Mouse (Mus musculus): ENCODE measurements around the gene Sh2d2a. TPM values are rescaled to one million over a fixed set of nuclear protein-coding genes. Genes with fewer than 3 reads are reported as not detected.
"Not testable (repeated sequence)": the region's sequence is repeated elsewhere in the genome, so short reads cannot be mapped to it uniquely, and the experiment has no call there.

Sh2d2a gene
- total and polyA plus RNA-seq, 3 experiments, result not detected

DNA sequence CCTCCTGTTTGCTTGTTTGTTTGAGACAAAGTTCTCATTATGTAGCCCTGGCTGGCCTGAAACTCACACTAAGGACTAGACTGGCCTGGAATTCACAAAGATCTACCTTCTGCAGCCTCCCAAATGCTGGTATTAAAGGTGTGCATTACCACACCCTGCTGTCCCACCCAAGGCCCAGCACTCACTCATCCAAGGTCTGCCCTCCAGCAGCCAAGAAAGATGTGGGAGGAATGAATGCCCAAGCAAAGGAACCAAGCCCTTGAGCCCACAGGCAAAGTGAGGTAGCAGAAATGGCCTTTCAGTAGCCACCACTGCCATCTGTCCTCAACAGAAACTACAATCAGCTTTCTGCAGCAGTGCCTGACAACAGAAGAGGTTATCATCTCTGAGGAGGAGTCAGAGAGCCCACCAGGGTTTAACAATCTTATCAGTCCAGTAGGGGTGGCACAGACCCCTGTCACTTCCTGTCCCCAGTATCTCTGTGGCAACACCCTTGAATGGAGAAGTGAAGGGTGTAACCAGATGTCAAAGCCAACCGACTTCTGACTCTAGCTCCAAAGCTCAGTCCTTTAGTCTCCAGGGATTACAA, 54.6 kb downstream of the Sh2d2a start (continued):
- no peak for TF ChIP-seq E2F4 (IDR thresholded peaks at IDR 0.05; ENCODE audit: borderline replicate concordance, low read depth, low read length)
- no peak for TF ChIP-seq MEF2A (IDR thresholded peaks at IDR 0.05; ENCODE audit: extremely low read depth, insufficient replicate concordance, low read depth, low read length, poor library complexity, severe bottlenecking)
- 0 out of 2 replicates have a peak, but pooled peaks have one; percentile 10 for TF ChIP-seq BHLHE40 (IDR thresholded peaks at IDR 0.05; ENCODE audit: borderline replicate concordance, low read depth, low read length)
- peak; percentile 87 for TF ChIP-seq POLR2AphosphoS2 (IDR thresholded peaks at IDR 0.05; ENCODE audit: low read length)
- TF ChIP-seq MXI1 (IDR thresholded peaks at IDR 0.05; ENCODE audit: low read depth, low read length), result 0 out of 2 replicates have a peak, but pooled peaks have one; percentile 65
- TF ChIP-seq SMC3 (IDR thresholded peaks at IDR 0.05; ENCODE audit: low read depth, low read length), result no peak
- no peak for TF ChIP-seq ZC3H11A (IDR thresholded peaks at IDR 0.05; ENCODE audit: low read depth, low read length)
- peak; percentile 93 for TF ChIP-seq ZMIZ1 (IDR thresholded peaks at IDR 0.05; ENCODE audit: low read depth, low read length)
- TF ChIP-seq CHD1 (IDR thresholded peaks at IDR 0.05; ENCODE audit: low read depth, low read length), result 0 out of 2 replicates have a peak, but pooled peaks have one; percentile 41
- peak; percentile 100 for TF ChIP-seq TAL1 (IDR thresholded peaks at IDR 0.05; ENCODE audit: low read length)
- no peak for TF ChIP-seq CHD2 (IDR thresholded peaks at IDR 0.05; ENCODE audit: low read length)
- TF ChIP-seq UBTF (IDR thresholded peaks at IDR 0.05; ENCODE audit: borderline replicate concordance, insufficient read depth, low read depth, low read length), result no peak
- 0 out of 2 replicates have a peak, but pooled peaks have one; percentile 48 for TF ChIP-seq POLR2AphosphoS5 (IDR thresholded peaks at IDR 0.05; ENCODE audit: borderline replicate concordance, low read depth, low read length)
- no peak for TF ChIP-seq ZKSCAN1 (IDR thresholded peaks at IDR 0.05; ENCODE audit: low read depth, low read length)
- peak; percentile 88 for TF ChIP-seq JUND (IDR thresholded peaks at IDR 0.05; ENCODE audit: low read depth, low read length)
- peak; percentile 98 for TF ChIP-seq SIN3A (IDR thresholded peaks at IDR 0.05; ENCODE audit: low read length)
- no peak for TF ChIP-seq RAD21 (IDR thresholded peaks at IDR 0.05; ENCODE audit: low read depth, low read length)
- no peak for TF ChIP-seq NRF1 (IDR thresholded peaks at IDR 0.05; ENCODE audit: insufficient read depth, low read depth, low read length, poor library complexity, severe bottlenecking)
- peak; percentile 94 for TF ChIP-seq ETS1 (IDR thresholded peaks at IDR 0.05; ENCODE audit: low read depth, low read length)
- TF ChIP-seq TBP (IDR thresholded peaks at IDR 0.05; ENCODE audit: low read depth, low read length), result peak; percentile 89

DNA sequence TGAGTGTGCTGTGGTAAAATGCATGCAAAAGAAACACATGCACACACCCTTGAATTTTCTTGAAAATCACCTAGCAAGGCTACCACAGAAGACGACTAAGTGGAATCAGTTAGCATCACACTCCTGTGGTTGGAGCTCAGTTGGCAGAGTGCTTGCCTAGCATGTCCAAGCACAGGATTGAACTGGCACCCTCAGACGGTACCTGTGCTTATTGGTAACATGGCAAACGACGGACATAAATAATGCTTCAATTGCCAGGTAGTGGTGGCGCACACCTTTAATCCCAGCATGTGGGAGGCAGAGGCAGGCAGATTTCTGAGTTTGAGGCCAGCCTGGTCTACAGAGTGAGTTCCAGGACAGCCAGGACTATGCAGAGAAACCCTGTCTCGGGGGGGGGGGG, 55.4 kb downstream of the Sh2d2a start:
- H3K4me3 ChIP-seq (ENCODE audit: control insufficient read depth in 1 of 2, insufficient read depth in 1 of 2, low read depth in 2 of 2, low read length in 2 of 2); H3K9me3 ChIP-seq (replicated peaks; ENCODE audit: insufficient read depth, low read length); H3K36me3 ChIP-seq (ENCODE audit: control insufficient read depth in 1 of 2, insufficient read depth in 2 of 2, low read length in 2 of 2); DNase-seq (ENCODE audit: low read depth, low spot score); H3K27me3 ChIP-seq (ENCODE audit: control insufficient read depth in 1 of 2, insufficient read depth in 2 of 2, low read length in 2 of 2): not testable (repeated sequence)
- peak overlapping the region; percentile 44 for H3K9ac ChIP-seq (ENCODE audit: control insufficient read depth, low read depth, low read length, poor library complexity, severe bottlenecking)
- peak overlapping the region; percentile 98 for H3K27ac ChIP-seq (ENCODE audit: control insufficient read depth, low read depth, low read length)
- H3K79me2 ChIP-seq (ENCODE audit: control insufficient read depth, insufficient read depth, low read length, poor library complexity), result peaks cover 15% of the 10 kb centered on the region
- peaks cover 0 to 26% of the 10 kb centered on the region in 2 experiments; a peak in 2 of 4 replicates for H3K4me1 ChIP-seq (ENCODE audit: control insufficient read depth in 1 of 2, insufficient read depth in 2 of 2, low read length in 2 of 2)

Data from MEL (cell line).